Mouse (Mus musculus) heart, adult 2 months (tissue): ENCODE data around the gene Afdn. TPM values are rescaled to one million over a fixed set of nuclear protein-coding genes. Genes with fewer than 3 reads are reported as not detected.
"Not testable (repeated sequence)": the region's sequence is repeated elsewhere in the genome, so short reads cannot be mapped to it uniquely, and the experiment has no call there.

ENCODE experiments used
- DNase-seq, 2 experiments: peaks; one replicate each; pipeline ENCODE4 v3.0.0; 2021
- H3K27ac ChIP-seq: fragments of 200-600 bp; 2 replicates; pipeline ENCODE4 v1.8.1; 2022
- H3K27me3 ChIP-seq: fragments of 200-500 bp; 2 replicates; pipeline ENCODE4 v1.6.1; 2012; ENCODE audit warnings: mild to moderate bottlenecking, low read length, inconsistent platforms, mixed read lengths; ENCODE audit not compliant: control insufficient read depth, insufficient read depth
- H3K36me3 ChIP-seq: fragments of 200-500 bp; 2 replicates; pipeline ENCODE4 v1.6.1; 2012; ENCODE audit warnings: low read length, inconsistent platforms; ENCODE audit not compliant: control insufficient read depth, insufficient read depth
- H3K4me1 ChIP-seq: fragments of 200-500 bp; 2 replicates; pipeline ENCODE4 v1.6.1; 2011; ENCODE audit warnings: low read length; ENCODE audit not compliant: control insufficient read depth, insufficient read depth
- H3K4me3 ChIP-seq: fragments of 200-600 bp; 2 replicates; pipeline ENCODE4 v1.8.1; 2022
- H3K79me2 ChIP-seq: fragments of 200-500 bp; replicated peaks from 2 replicates; pipeline ENCODE4 v1.6.1; 2012; ENCODE audit warnings: mild to moderate bottlenecking, inconsistent platforms, low read length, moderate library complexity, mixed read lengths; ENCODE audit not compliant: control insufficient read depth, insufficient read depth
- H3K9ac ChIP-seq: fragments of 200-500 bp; 2 replicates; pipeline ENCODE4 v1.6.1; 2012; ENCODE audit warnings: low read depth, mild to moderate bottlenecking, control low read depth, inconsistent platforms, low read length, mixed read lengths
- CTCF ChIP-seq: fragments of 200-600 bp; IDR thresholded peaks from 2 replicates; pipeline ENCODE4 v1.8.1; 2022; ENCODE audit warnings: antibody characterized with exemption, mild to moderate bottlenecking, moderate library complexity
- EP300 ChIP-seq: fragments of 200-500 bp; IDR thresholded peaks from 2 replicates; pipeline ENCODE4 v1.6.1; 2011; ENCODE audit warnings: low read depth, low read length, control low read depth; ENCODE audit not compliant: insufficient read depth
- POLR2A ChIP-seq: fragments of 200-500 bp; IDR thresholded peaks from 2 replicates; pipeline ENCODE4 v1.6.1; 2011; ENCODE audit warnings: mild to moderate bottlenecking, low read depth, low read length, control low read depth; ENCODE audit not compliant: insufficient read depth
- WGBS: fragments of 180-500 bp; shearing (Covaris S2); methylation state at CpG from one replicate; pipeline ENCODE4 v1.1.7; 2018; 5-methylcytosine and 5-hydroxymethylcytosine counted together
- intact Hi-C: fragments of 180-260 bp; cut with DNase I; formaldehyde crosslinking; loops from one replicate; pipeline ENCODE4 v1.15.1; 2025
- polyA plus RNA-seq: library from polyadenylated mRNA; depleted of rRNA; stranded (reverse); fragments of >200 nt; gene quantifications from 2 replicates; pipeline ENCODE4 v1.2.3, GENCODE M21; 2012
- total RNA-seq, 2 experiments: library from RNA; stranded (reverse); gene quantifications; 2 replicates each; pipeline ENCODE4 v1.2.3; 2021

The Afdn gene
- total and polyA plus RNA-seq, 3 experiments, result 36.9 to 90.9 (median 60.7) TPM

DNA sequence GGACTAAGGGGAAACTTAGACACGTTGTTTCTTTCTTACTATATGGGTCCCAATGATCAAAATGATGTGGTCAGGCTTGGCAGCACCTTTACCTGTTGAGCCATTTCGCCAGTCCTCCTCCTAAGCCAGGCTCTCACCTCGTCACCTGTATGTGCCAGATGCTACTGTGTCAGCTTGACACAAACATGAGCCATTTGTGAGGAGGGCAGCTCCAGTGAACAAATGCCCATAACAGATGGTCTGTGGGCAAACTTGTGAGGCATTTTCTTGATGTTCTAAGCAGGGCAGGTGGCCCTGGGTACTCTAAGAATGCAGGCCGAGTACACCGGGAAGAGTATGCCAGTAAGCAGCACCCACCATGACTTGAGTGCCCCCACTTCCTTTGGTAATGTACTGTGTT is 21.6 kb downstream of the Afdn start:
- no peak for DNase-seq
- Histone ChIP-seq H3K79me2 (peaks cover 6% of the 10 kb centered on the region), H3K27ac (no peak overlapping the region), H3K4me3 (no peak overlapping the region), H3K36me3 (peaks cover 2% of the 10 kb centered on the region), H3K9ac (no peak overlapping the region), H3K4me1 (peaks cover 11% of the 10 kb centered on the region), H3K27me3 (no peaks in the 10 kb centered on the region)
- intact Hi-C loops, result no loop called here
- WGBS, result 84% methylated on average over 5 of the region's 5 CpGs
- TF ChIP-seq CTCF (no peak), POLR2A (no peak), EP300 (no peak)

DNA sequence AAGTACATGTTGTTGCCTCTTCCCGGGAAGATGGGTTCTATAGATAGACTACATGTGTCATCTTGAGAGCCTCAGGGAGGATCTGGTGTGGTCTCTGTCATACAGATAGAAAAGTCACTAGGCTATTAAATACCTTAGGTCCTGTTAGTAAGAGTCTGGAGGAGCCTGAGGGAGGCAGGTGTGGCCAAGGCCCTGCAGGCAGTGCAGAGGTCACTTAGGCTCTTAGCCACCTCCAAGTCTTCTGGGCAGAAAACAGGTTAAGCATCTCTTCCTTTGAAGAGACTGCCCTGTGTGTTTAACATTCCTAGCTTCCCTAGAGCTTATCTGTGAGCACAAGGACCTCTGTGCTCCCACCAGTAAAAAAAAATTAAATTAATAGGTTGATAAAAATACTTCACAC is 23.1 kb downstream of the Afdn start:
- peaks cover 2% of the 10 kb centered on the region for H3K36me3 ChIP-seq

DNA sequence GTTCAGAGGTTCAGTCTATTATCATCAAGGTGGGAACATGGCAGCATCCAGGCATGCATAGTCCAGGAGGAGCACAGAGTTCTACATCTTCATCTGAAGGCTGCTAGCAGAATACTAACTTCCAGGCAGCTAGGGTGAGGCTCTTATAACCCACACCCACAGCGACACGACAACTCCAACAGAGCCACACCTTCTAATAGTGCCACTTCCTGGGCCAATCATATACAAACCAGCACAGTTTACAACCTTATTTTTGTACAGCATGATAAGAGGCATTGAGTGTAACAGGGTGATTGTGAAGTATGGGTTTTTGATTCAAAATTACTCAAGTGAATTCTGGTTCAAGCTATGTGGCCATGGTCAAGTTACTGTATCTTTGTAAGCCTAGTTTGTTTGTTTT is 29.7 kb downstream of the Afdn start:
- intact Hi-C loops, DNase-seq: not testable (repeated sequence)

More for the DNA sequence above, 23.1 kb downstream of the Afdn start:
- no peak for DNase-seq
- Histone ChIP-seq H3K79me2 (peaks cover 5% of the 10 kb centered on the region), H3K4me3 (no peak overlapping the region), H3K9ac (no peak overlapping the region), H3K4me1 (peaks cover 11% of the 10 kb centered on the region), H3K27me3 (no peaks in the 10 kb centered on the region), H3K27ac (no peak overlapping the region)
- TF ChIP-seq POLR2A (no peak), CTCF (no peak), EP300 (no peak)
- 69% methylated on average over 1 of the region's 1 CpGs for WGBS
- intact Hi-C loops, result no loop called here

DNA sequence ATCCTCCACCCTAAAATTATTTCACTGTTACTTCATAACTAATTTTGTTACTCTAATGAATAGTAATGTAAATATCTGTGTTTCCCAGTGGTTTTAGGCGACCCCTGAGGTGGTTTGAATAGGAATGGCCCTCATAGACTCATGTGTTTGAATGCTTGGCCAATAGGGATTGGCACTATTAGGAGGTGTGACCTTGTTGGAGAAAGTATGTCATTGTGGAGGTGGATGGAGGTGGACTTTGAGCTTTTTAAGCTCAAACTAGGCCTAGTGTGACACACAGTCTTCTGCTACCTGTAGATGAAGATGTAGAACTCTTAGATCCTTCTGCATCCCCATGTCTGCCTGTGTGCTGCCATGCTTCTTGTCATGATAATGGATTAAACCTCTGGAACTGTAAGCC is 37.4 kb downstream of the Afdn start:
- H3K4me3 ChIP-seq, result no peak overlapping the region
- no peak for DNase-seq
- no peaks in the 10 kb centered on the region for H3K27me3 ChIP-seq
- H3K4me1 ChIP-seq, result no peaks in the 10 kb centered on the region; the same call in 1 of the 2 replicates
- H3K79me2 ChIP-seq, result peaks cover 5% of the 10 kb centered on the region; the same call in 1 of the 2 replicates
- WGBS, result 90% methylated on average over 1 of the region's 1 CpGs
- no peaks in the 10 kb centered on the region for H3K36me3 ChIP-seq
- no peak overlapping the region for H3K27ac ChIP-seq
- intact Hi-C loops, result no loop called here
- H3K9ac ChIP-seq, result no peak overlapping the region
- TF ChIP-seq EP300, result no peak
- no peak for TF ChIP-seq CTCF
- TF ChIP-seq POLR2A, result no peak

More for the DNA sequence above, 29.7 kb downstream of the Afdn start:
- H3K36me3 ChIP-seq, H3K27me3 ChIP-seq, H3K9ac ChIP-seq, H3K4me1 ChIP-seq, H3K4me3 ChIP-seq, H3K27ac ChIP-seq, H3K79me2 ChIP-seq: not testable (repeated sequence)
- 69% methylated on average over 2 of the region's 2 CpGs for WGBS

DNA sequence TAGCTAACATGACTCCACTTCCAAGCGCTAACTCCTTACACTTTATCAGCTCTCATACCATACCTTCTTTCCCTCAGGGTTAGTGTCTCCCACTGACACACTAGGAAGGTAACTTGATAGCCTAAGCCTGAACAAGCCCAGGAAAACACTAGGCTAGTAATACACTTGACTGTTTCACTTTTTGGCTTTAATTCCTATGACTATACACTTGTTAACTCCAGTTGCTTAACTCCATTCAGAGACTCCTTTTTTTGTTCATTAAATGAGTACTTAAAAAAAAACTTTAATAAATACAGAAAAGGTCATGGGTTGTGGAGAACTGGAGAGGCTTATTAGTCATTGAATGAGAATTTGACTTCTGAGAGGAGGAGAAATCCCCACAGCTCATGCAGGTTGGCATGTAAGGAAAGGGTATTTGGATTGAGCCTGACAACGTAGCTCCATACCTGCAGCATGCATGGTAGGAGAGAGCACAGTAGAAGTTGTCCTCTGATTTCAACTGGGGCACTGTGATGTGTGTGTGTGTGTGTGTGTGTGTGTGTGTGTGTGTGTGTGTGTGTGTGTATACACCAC is 42.6 kb downstream of the Afdn start:
- H3K79me2 ChIP-seq, result peaks cover 4% of the 10 kb centered on the region; the same call in 1 of the 2 replicates
- H3K27me3 ChIP-seq, result no peaks in the 10 kb centered on the region
- H3K9ac ChIP-seq, result no peak overlapping the region
- no peak overlapping the region for H3K4me3 ChIP-seq
- 78% methylated on average over 2 of the region's 2 CpGs for WGBS
- intact Hi-C loops, result no loop called here
- DNase-seq, result no peak
- TF ChIP-seq POLR2A (no peak), EP300 (no peak), CTCF (no peak)
- H3K27ac ChIP-seq, result no peak overlapping the region
- peaks cover 4% of the 10 kb centered on the region; the same call in 1 of the 2 replicates for H3K36me3 ChIP-seq
- no peaks in the 10 kb centered on the region; the same call in 1 of the 2 replicates for H3K4me1 ChIP-seq

DNA sequence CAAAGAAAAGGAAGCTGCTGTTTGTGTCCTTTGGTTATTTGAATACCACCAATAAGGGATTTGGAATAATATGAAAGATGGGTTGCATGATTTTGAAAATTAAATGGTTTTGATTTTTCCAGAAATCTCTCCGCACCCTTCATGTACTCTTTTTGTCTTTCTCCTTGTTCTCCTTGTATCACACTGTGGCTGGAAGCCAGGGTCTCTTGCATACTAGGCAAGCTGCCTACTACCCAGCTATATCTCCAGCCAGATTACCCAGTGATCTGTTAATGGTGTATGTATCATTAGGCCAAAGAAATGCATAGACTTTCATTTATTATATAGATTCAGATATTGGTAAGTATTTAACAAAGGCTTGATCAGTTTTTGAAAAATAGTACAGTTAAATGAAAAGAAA is 45.7 kb downstream of the Afdn start:
- H3K27ac ChIP-seq, result no peak overlapping the region
- H3K9ac ChIP-seq, result no peak overlapping the region
- peaks cover 4% of the 10 kb centered on the region; the same call in 1 of the 2 replicates for H3K36me3 ChIP-seq
- H3K79me2 ChIP-seq, result no peaks in the 10 kb centered on the region
- H3K27me3 ChIP-seq, result no peaks in the 10 kb centered on the region
- WGBS, result 78% methylated on average over 1 of the region's 1 CpGs
- TF ChIP-seq CTCF (no peak), EP300 (no peak), POLR2A (no peak)
- no peak overlapping the region for H3K4me3 ChIP-seq
- no peaks in the 10 kb centered on the region for H3K4me1 ChIP-seq
- intact Hi-C loops, result no loop called here
- DNase-seq, result no peak
